Mouse (Mus musculus): ENCODE data around the gene Tnfrsf21.
A peak's percentile ranks its signal among the peaks of the same experiment; 100 is the strongest.

Tnfrsf21 gene

GRCm38 (mm10) chr17:43075937-43076336 lies 59.6 kb downstream of the Tnfrsf21 start:
- DNase-seq (ENCODE audit: inconsistent age in 2 of 2, low spot score in 1 of 2), result no peak

GRCm38 (mm10) chr17:43076801-43077493 lies 60.6 kb downstream of the Tnfrsf21 start:
- peak; percentile 16 to 33 for DNase-seq (ENCODE audit: inconsistent age in 2 of 2, low spot score in 1 of 2)

DNA sequence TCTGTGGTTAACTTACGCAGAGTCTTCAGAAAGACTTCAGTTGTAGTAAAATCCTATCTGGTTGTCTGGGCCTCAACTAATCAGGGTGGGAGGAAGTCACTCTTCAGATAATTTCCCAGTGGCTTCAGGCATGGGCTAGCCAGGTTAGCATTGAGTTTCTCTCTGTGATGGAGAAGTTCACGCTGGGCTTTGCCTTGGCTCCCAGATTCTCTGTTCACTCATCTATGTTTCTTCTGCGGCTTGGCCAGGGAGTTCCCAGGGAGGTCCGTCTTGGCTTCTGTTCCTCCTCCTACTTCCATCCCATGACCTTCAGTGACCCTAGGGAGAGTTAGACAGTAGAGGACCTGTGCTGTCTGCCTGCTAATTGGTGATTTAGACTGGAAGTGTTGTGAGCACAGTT lies 61.2 kb downstream of the Tnfrsf21 start:
- no peak for DNase-seq (ENCODE audit: inconsistent age in 2 of 2, low spot score in 1 of 2)

DNA sequence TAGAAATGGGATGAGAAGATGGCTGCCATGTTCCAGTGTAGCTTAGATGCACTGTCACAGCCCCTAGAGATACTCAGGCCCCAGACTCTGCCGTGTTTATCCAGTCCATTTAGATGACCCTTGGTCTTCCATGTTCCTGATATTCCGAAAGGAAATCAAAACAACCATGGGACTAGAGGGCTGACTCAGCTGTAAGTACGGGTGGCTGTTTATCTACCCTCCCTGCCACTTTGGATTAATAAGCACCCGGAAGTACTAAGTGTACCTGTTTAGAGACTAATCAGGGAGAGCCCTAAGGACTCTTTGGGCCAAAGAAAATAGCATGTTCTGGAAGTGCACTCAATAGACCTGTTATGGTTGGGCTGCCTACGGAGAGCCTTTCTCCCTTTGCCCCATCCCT lies 64.9 kb downstream of the Tnfrsf21 start:
- no peak for DNase-seq (ENCODE audit: inconsistent age in 2 of 2, low spot score in 1 of 2)

GRCm38 (mm10) chr17:43089496-43089895 lies 73.1 kb downstream of the Tnfrsf21 start:
- DNase-seq (ENCODE audit: inconsistent age in 2 of 2, low spot score in 1 of 2), result no peak

DNA sequence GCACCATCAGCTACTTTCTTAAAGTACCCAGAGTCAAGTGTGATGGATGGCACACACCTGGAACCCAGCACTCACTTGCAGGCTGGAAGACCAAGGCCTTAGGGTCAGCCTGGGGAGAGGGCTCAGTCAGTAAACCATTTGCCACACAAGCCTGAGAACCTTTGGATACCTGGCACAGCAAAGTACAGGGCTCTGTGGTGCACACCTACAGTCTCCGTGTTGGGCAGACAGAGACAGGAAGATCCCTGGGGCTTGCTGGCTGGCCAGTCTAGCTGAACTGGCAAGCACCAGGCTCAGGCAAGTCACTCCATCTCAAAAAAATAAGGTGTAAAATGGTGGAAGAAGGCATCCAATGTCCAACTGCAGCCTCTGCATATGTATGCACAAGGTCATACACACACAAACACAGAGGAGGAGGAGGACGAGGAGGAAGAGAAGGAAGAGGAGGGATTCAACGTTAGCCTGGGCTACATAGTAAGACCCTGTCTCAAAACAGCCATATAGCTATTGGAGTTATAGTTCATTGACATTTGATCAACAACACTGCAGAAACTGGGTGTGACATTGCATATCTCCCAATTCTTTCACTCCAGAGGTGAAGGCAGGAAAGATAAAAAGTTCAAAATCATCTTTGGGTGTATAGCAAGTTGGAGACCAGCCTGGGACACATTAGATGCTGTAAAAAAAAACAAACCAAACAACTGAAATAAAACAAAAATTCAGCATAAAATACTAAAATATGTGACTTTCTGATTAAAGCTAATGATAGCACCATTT lies 74.8 kb downstream of the Tnfrsf21 start:
- no peak for DNase-seq (ENCODE audit: inconsistent age in 2 of 2, low spot score in 1 of 2)

- no peak for DNase-seq (ENCODE audit: inconsistent age in 2 of 2, low spot score in 1 of 2)
Observed at GRCm38 (mm10) chr17:43092280-43092995, 76.1 kb downstream of the Tnfrsf21 start.

GRCm38 (mm10) chr17:43094285-43094684 lies 77.9 kb downstream of the Tnfrsf21 start:
- no peak for DNase-seq (ENCODE audit: inconsistent age in 2 of 2, low spot score in 1 of 2)

GRCm38 (mm10) chr17:43097101-43097688 lies 80.8 kb downstream of the Tnfrsf21 start:
- DNase-seq (ENCODE audit: inconsistent age in 2 of 2, low spot score in 1 of 2), result no peak

GRCm38 (mm10) chr17:43106108-43106507 lies 89.8 kb downstream of the Tnfrsf21 start:
- no peak for DNase-seq (ENCODE audit: inconsistent age in 2 of 2, low spot score in 1 of 2)

DNA sequence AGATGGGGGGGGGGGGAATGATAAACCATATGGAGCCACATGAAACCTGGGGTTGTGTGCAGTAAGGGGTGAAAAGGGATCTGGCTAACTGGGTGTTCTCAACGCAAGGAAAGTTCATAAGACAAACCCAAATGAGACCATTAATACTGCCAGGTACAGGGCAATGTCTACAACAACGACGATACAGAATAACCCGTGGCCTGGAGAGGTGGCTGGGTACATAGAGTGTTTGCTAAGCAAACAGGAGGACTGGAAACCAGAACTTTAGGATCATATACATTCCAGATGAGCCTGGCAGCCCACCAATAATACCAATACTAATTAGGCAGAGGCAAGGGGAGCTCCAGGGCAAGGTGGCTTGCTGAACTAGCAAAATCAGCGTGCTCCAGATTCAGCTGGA lies 91.0 kb downstream of the Tnfrsf21 start:
- DNase-seq (ENCODE audit: inconsistent age in 2 of 2, low spot score in 1 of 2), result no peak

GRCm38 (mm10) chr17:43109501-43109900 lies 93.1 kb downstream of the Tnfrsf21 start:
- no peak for DNase-seq (ENCODE audit: inconsistent age in 2 of 2, low spot score in 1 of 2)

- no peak for DNase-seq (ENCODE audit: inconsistent age in 2 of 2, low spot score in 1 of 2)
Observed at GRCm38 (mm10) chr17:43110168-43110885, 94.0 kb downstream of the Tnfrsf21 start.

- no peak for DNase-seq (ENCODE audit: inconsistent age in 2 of 2, low spot score in 1 of 2)
Observed at GRCm38 (mm10) chr17:43113391-43113984, 97.1 kb downstream of the Tnfrsf21 start.

DNA sequence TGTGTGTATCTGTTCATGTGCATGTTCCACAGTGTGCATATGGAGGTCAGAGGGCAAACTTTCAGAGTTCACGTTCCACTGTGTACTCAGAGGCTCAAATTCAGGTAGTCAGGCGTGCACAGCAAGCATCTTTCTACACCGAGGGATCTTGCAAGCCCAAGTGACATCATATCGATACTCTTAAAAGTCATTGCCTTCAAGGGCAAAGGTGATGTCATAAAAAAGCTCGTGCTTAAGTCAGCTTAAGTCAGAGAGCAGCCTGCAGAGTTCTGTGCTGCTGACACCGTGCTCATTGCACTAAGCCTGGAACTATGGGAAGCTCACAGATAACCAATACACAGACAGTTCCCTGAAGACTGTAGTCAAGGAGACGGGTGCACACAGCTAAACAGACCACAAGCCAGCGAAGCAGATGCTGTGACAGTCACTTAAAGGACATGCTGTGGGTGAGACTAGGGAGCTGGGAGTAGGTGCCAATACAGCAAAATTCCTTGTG lies 97.8 kb downstream of the Tnfrsf21 start:
- DNase-seq (ENCODE audit: inconsistent age in 2 of 2, low spot score in 1 of 2), result no peak

- no peak for DNase-seq (ENCODE audit: inconsistent age in 2 of 2, low spot score in 1 of 2)
Observed at GRCm38 (mm10) chr17:43114926-43115325, 98.6 kb downstream of the Tnfrsf21 start.

- DNase-seq (ENCODE audit: inconsistent age in 2 of 2, low spot score in 1 of 2), result no peak
Observed at GRCm38 (mm10) chr17:43116748-43117147, 100.4 kb downstream of the Tnfrsf21 start.

- no peak for DNase-seq (ENCODE audit: inconsistent age in 2 of 2, low spot score in 1 of 2)
Observed at GRCm38 (mm10) chr17:43119446-43119845, 103.1 kb downstream of the Tnfrsf21 start.

DNA sequence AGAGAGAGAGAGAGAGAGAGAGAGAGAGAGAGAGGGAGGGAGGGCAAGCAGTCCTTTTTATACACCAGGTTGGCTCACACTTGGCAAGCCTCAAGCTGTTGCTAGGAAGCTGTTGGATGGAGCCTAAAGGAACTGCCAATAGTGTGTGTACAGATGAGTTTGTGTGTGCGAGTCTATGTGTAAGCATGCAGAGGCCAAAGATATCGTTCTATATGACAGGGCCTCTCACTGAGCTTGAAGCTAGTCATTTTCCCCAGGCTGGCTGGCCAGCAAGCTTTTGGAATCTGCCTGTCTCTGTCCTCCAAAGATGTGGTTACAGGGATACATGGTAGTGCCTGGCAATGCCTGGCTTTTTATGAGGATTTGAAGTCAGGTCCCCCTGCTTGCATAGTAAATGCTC lies 104.7 kb downstream of the Tnfrsf21 start:
- no peak for DNase-seq (ENCODE audit: inconsistent age in 2 of 2, low spot score in 1 of 2)

DNA sequence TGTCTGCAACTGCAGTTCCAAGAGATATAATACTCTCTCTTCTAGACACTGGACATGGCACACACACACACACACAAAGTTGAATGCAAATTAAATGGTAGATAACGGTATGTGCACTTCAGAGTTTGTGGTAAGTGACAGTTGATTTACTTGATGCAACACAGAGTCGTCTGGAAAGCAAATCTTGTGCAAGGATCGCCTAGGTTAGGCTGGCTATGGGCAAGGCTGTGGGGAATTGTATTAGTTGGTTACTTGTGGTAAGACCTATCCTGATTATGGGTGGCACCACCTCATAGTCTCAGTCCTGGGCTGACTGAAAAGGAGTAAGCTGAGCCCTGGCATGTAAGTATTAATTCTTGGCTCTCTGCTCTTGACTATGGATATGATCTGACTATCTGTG lies 112.0 kb downstream of the Tnfrsf21 start:
- DNase-seq (ENCODE audit: inconsistent age in 2 of 2, low spot score in 1 of 2), result no peak
